Mouse (Mus musculus) hematopoietic stem cell, adult 5-6 weeks (primary cell): ENCODE measurements around the gene Prr30. TPM values are rescaled to one million over a fixed set of nuclear protein-coding genes. Genes with fewer than 3 reads are reported as not detected.
"Not testable (repeated sequence)": the region's sequence is repeated elsewhere in the genome, so short reads cannot be mapped to it uniquely, and the experiment has no call there.

Experiments
- ATAC-seq, 2 experiments: fragments of 125-278 bp in 1 of 2; replicated peaks in 1 of 2; 2 replicates each; pipeline ENCODE4 v1.8.0; 2016 to 2017; ENCODE audit warnings: inconsistent platforms in 2 of 2, mild to moderate bottlenecking in 2 of 2, moderate number of reproducible peaks in 2 of 2, low read depth in 1 of 2, moderate TSS enrichment in 1 of 2; ENCODE audit not compliant: low FRiP score in 2 of 2, poor library complexity in 2 of 2, severe bottlenecking in 2 of 2, insufficient read depth in 1 of 2, low TSS enrichment in 1 of 2
- total RNA-seq: library from RNA; stranded (forward); fragments of 172-1452, 232-1000 nt; gene quantifications from 2 replicates; pipeline ENCODE4 v1.2.3, GENCODE M21; 2017

Gene Prr30
- total RNA-seq: not detected in 2 replicates

- no peak for ATAC-seq
Measured at GRCm38 (mm10) chr14:101200230-101200629, at the start of gene Prr30. TSS of gene Prr30 (minus strand) at chr14:101200330.

GRCm38 (mm10) chr14:101246793-101247192 is 46.7 kb upstream of the Prr30 start:
- peak; percentile 78 to 95 for ATAC-seq

- no peak for ATAC-seq
Measured at GRCm38 (mm10) chr14:101245706-101246105, 45.6 kb upstream of the Prr30 start.

GRCm38 (mm10) chr14:101244441-101244840 is 44.3 kb upstream of the Prr30 start:
- ATAC-seq: not testable (repeated sequence)

- peak; percentile 83 to 92 for ATAC-seq
Measured at GRCm38 (mm10) chr14:101237965-101238364, 37.8 kb upstream of the Prr30 start.

GRCm38 (mm10) chr14:101229068-101229467 is 28.9 kb upstream of the Prr30 start:
- ATAC-seq: no peak

GRCm38 (mm10) chr14:101222319-101222718 is 22.2 kb upstream of the Prr30 start:
- no peak for ATAC-seq

- ATAC-seq: no peak
Measured at GRCm38 (mm10) chr14:101172258-101172657, 27.9 kb downstream of the Prr30 start.
